ENCODE assay signal across 26 mouse cellular contexts in genomic region chr4:147346361-147347035, GRCm38 (mm10). TPM values are rescaled to one million over a fixed set of nuclear protein-coding genes. Genes with fewer than 3 reads are reported as not detected.
"Had no signal": no experiment of that assay in that cellular context is flagged by ENCODE, and none has a peak within 500 bp of the region (broad histone marks: within the 10 kb centered on the region; RNA-seq: fewer than 3 reads in every experiment).

No protein-coding gene starts in this region.

RNA-seq across cellular contexts. Expression of gene Zfp978, which starts 14.6 kb away (rescaled TPM):
- total RNA-seq: gastrocnemius, adult 2 months; gastrocnemius, postnatal 36 days; granulocyte monocyte progenitor cell, adult 5-6 weeks; layer of hippocampus, adult 2 months; layer of hippocampus, postnatal 10 days; layer of hippocampus, postnatal 25 days; left cerebral cortex, adult 2 months; left cerebral cortex, postnatal 36 days had no signal
- polyA plus RNA-seq: heart, adult 2 months; heart, embryonic 14.5 days; heart, embryonic 16.5 days; hindbrain, embryonic 10.5 days; hindbrain, embryonic 12.5 days; hindbrain, embryonic 14.5 days; hindbrain, embryonic 16.5 days; inflammation-experienced regulatory T-cells, adult 6 months; intestine, embryonic 15.5 days; intestine, postnatal 0 days; kidney, embryonic 16.5 days; limb, embryonic 10.5 days; limb, embryonic 12.5 days; limb, embryonic 14.5 days had no signal

RNA-seq across cellular contexts. Expression of gene Zfp988, which starts 41.0 kb away (rescaled TPM):
- total RNA-seq: gastrocnemius, adult 2 months; gastrocnemius, postnatal 10 days; gastrocnemius, postnatal 36 days; granulocyte monocyte progenitor cell, adult 5-6 weeks; heart, adult 2 months; heart, postnatal 10 days; heart, postnatal 25 days; layer of hippocampus, adult 2 months had no signal
- polyA plus RNA-seq: heart, adult 2 months; heart, embryonic 12.5 days; heart, embryonic 14.5 days; hindbrain, embryonic 10.5 days; hindbrain, embryonic 12.5 days; limb, embryonic 12.5 days had no signal
